Mouse (Mus musculus): Measurements from ENCODE around the gene Pef1. TPM values are rescaled to one million over a fixed set of nuclear protein-coding genes. Genes with fewer than 3 reads are reported as not detected.

The Pef1 gene
- polyA plus RNA-seq, 1 experiment from 2014 or later: 73.2 TPM

DNA sequence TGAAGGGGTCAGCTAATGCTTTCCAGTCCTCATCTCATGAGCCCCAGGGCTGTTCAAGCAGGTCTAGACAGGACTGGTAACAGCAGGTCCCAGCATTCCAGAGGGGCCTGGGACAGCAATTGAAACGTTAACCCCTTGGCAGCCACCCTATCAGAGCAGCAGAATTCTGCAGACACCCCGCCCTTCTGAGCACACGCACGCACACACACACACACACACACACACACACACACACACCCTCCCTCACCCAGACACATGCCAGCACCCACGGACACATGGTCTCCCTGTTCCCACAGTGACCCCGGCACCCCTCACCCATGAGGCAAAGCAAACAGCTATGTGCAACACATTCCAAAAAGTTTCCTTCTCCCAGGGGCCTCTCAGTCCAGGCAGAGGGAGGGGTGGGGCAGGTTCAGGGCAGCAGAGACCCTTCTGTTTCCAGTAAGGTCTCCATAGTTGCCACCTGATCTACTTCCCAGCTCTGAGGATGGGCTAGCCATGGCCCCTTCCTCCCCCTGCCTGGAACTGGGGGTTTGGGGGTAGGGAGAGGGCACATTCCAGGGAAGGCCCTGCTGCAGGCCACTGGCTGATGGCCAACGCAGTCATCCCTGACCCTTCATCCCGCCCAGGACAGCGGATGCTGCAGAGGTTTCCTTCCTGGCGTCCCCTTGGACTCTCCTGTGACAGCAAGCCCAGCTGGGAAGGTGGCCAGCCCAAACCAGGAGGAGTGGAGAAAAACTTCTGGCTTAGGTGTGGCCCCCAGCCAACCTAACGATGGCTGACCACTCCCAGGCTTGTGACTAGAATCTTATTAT lies 69.8 kb downstream of the Pef1 start:
- Histone ChIP-seq H3K36me3 (replicated peaks) (no peaks in the 10 kb centered on the region), H3K9me3 (no peaks in the 10 kb centered on the region), H3K27me3 (replicated peaks; ENCODE audit: low read depth, poor library complexity, severe bottlenecking) (peaks cover 67% of the 10 kb centered on the region), H3K4me1 (peaks cover 87% of the 10 kb centered on the region), H3K27ac (replicated peaks) (peak overlapping the region; percentile 78), H3K4me3 (0 out of 2 replicates have a peak overlapping the region, but pooled peaks have one; percentile 24)
- 48% methylated on average over 11 of the region's 11 CpGs for WGBS
- peak; percentile 68 for DNase-seq (ENCODE audit: low spot score)

GRCm38 (mm10) chr4:130173060-130173822 lies 70.9 kb downstream of the Pef1 start:
- Histone ChIP-seq H3K36me3 (replicated peaks) (no peaks in the 10 kb centered on the region), H3K4me1 (peaks cover 83% of the 10 kb centered on the region), H3K27ac (replicated peaks) (peak overlapping the region; percentile 78; the same call in 1 of the 2 replicates), H3K27me3 (replicated peaks; ENCODE audit: low read depth, poor library complexity, severe bottlenecking) (peaks cover 59% of the 10 kb centered on the region), H3K9me3 (no peaks in the 10 kb centered on the region), H3K4me3 (peak overlapping the region; percentile 48; the same call in 1 of the 2 replicates)
- no peak for DNase-seq (ENCODE audit: low spot score)
- 70% methylated on average over 11 of the region's 11 CpGs for WGBS

DNA sequence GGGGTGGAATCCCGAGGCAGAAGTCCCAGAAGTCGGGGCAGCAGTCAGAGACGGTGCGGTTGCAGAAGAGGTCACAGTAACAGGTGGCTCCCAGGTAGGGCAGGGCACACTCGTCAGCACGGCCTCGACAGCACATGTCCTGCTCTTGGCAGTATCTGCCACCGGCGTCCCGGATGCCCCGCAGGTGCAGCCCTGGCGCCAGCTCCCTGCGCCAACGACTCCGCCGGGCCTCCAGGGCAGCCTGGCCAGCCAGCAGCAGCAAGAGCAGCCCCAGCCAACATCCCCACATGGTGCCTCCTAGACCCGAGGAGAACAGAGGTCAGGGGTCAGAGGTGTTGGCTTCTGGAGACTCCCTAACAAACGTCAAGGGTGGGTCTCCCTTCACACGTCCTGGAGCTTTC lies 71.6 kb downstream of the Pef1 start:
- Histone ChIP-seq H3K4me1 (peaks cover 76% of the 10 kb centered on the region), H3K36me3 (replicated peaks) (no peaks in the 10 kb centered on the region), H3K9me3 (no peaks in the 10 kb centered on the region), H3K4me3 (peak overlapping the region; percentile 48), H3K27ac (replicated peaks) (peak overlapping the region; percentile 73), H3K27me3 (replicated peaks; ENCODE audit: low read depth, poor library complexity, severe bottlenecking) (peaks cover 56% of the 10 kb centered on the region)
- WGBS: 34% methylated on average over 19 of the region's 19 CpGs
- DNase-seq (ENCODE audit: low spot score): no peak

- peak overlapping the region; percentile 48 for H3K4me3 ChIP-seq
- peaks cover 71% of the 10 kb centered on the region for H3K4me1 ChIP-seq
- DNase-seq (ENCODE audit: low spot score): peak; percentile 68
- peak overlapping the region; percentile 73 for H3K27ac ChIP-seq (replicated peaks)
- no peaks in the 10 kb centered on the region for H3K9me3 ChIP-seq
- 3% methylated on average over 25 of the region's 25 CpGs for WGBS
- no peaks in the 10 kb centered on the region for H3K36me3 ChIP-seq (replicated peaks)
- peaks cover 58% of the 10 kb centered on the region for H3K27me3 ChIP-seq (replicated peaks; ENCODE audit: low read depth, poor library complexity, severe bottlenecking)
Measured at GRCm38 (mm10) chr4:130174335-130175031, 72.1 kb downstream of the Pef1 start.

DNA sequence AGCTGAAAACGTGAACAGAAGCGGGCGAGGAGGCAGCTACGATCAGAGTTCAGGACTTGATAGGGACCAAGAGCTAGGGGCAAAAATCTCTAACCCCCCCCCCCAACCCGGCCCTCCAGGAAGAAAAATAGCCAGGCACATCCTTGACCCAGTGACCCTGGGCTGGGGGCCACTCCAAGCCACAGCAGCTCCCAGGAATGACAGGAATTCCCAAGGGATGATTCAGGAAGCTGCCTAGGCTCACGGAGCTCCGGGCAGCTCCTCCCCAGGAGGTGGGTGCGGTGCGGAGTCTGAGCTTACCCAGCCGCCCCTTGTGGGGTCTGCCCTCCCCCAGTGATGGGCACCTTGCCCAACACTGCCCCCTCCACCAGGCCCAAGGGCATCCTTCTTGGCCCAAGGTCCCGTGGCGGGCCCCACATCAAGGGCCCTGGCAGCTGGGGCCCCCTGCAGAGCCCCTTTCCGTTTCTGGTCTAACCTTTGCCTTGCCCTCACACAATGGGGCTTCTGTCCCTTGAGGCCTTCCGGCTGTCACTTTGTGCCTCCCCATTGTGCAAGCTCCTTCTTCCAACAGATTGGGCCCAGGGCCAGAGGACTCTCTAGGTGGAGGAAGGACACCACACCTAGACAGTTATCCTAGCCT lies 72.8 kb downstream of the Pef1 start, which contains the start of gene Tinagl1:
Gene Tinagl1 (minus strand): TSS at position 51 of the 640 bp plus-strand sequence.
- WGBS: 2% methylated on average over 14 of the region's 14 CpGs

GRCm38 (mm10) chr4:130176156-130176720 lies 73.9 kb downstream of the Pef1 start:
- 71% methylated on average over 5 of the region's 5 CpGs for WGBS
- Histone ChIP-seq H3K27me3 (replicated peaks; ENCODE audit: low read depth, poor library complexity, severe bottlenecking) (peaks cover 63% of the 10 kb centered on the region), H3K4me3 (no peak overlapping the region), H3K4me1 (peaks cover 72% of the 10 kb centered on the region), H3K36me3 (replicated peaks) (no peaks in the 10 kb centered on the region), H3K9me3 (no peaks in the 10 kb centered on the region), H3K27ac (replicated peaks) (no peak overlapping the region; the same call in 1 of the 2 replicates)
- no peak for DNase-seq (ENCODE audit: low spot score)

More for the DNA sequence above, 72.8 kb downstream of the Pef1 start, which contains the start of gene Tinagl1:
- Histone ChIP-seq H3K4me3 (peak within 1 kb of the TSS; percentile 48), H3K27me3 (replicated peaks; ENCODE audit: low read depth, poor library complexity, severe bottlenecking) (peaks cover 63% of the 10 kb centered on the region), H3K9me3 (no peaks in the 10 kb centered on the region), H3K36me3 (replicated peaks) (no peaks in the 10 kb centered on the region), H3K4me1 (peaks cover 70% of the 10 kb centered on the region), H3K27ac (replicated peaks) (peak within 1 kb of the TSS; percentile 73)
- DNase-seq (ENCODE audit: low spot score): peak; percentile 34

DNA sequence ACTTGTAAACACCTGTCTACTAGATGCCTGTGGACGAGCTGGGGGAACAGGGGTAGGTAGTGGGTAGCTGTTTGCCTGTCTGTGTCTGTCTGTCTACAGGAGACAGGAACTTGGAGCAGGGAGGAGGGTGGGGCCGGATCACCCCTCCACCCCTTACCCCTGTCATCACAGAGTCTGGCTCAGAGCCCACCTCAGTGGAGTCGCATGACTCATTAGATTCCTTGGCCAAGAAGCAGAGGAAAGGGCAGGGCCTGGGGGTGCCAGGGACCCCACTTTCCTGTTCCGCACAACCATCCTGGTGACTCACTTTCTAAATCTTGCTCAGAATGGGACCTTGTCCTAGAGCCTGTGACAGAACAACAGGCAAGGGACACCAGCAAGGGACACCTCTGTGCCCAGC lies 74.7 kb downstream of the Pef1 start:
- DNase-seq (ENCODE audit: low spot score): no peak
- Histone ChIP-seq H3K27me3 (replicated peaks; ENCODE audit: low read depth, poor library complexity, severe bottlenecking) (peaks cover 62% of the 10 kb centered on the region), H3K4me1 (peaks cover 66% of the 10 kb centered on the region), H3K9me3 (no peaks in the 10 kb centered on the region), H3K27ac (replicated peaks) (no peak overlapping the region), H3K4me3 (no peak overlapping the region), H3K36me3 (replicated peaks) (no peaks in the 10 kb centered on the region)
- 78% methylated on average over 4 of the region's 4 CpGs for WGBS

- Histone ChIP-seq H3K27ac (replicated peaks) (peak overlapping the region; percentile 26; the same call in 1 of the 2 replicates), H3K27me3 (replicated peaks; ENCODE audit: low read depth, poor library complexity, severe bottlenecking) (peaks cover 58% of the 10 kb centered on the region), H3K4me3 (no peak overlapping the region), H3K9me3 (no peaks in the 10 kb centered on the region), H3K36me3 (replicated peaks) (no peaks in the 10 kb centered on the region), H3K4me1 (peaks cover 62% of the 10 kb centered on the region)
- no peak for DNase-seq (ENCODE audit: low spot score)
- WGBS: 57% methylated on average over 7 of the region's 7 CpGs
Measured at GRCm38 (mm10) chr4:130177536-130177935, 75.2 kb downstream of the Pef1 start.

Other genes starting within 250 kb of the Pef1 start
- not detected in 2 replicates for gene Spocd1, start 173.3 kb upstream of the Pef1 start, polyA plus RNA-seq (2016; fragmentation: Nextera tagmentation; extraction: Ambion mirVana)
- 1.1 and 1.2 TPM in 2 replicates for gene Adgrb2, start 117.7 kb upstream of the Pef1 start, polyA plus RNA-seq (2016; fragmentation: Nextera tagmentation; extraction: Ambion mirVana)
- gene Col16a1, start 54.7 kb upstream of the Pef1 start, polyA plus RNA-seq (2016; fragmentation: Nextera tagmentation; extraction: Ambion mirVana): 4.7 and 7.2 TPM in 2 replicates
- 0.21 and 0.41 TPM in 2 replicates for gene Hcrtr1, start 36.8 kb downstream of the Pef1 start, polyA plus RNA-seq (2016; fragmentation: Nextera tagmentation; extraction: Ambion mirVana)
- gene Tinagl1, start 72.6 kb downstream of the Pef1 start, polyA plus RNA-seq (2016; fragmentation: Nextera tagmentation; extraction: Ambion mirVana): 10.7 and 12.3 TPM in 2 replicates
- not detected in 2 replicates for gene Gm853, start 119.8 kb downstream of the Pef1 start, polyA plus RNA-seq (2016; fragmentation: Nextera tagmentation; extraction: Ambion mirVana)
- 43.6 and 60.0 TPM in 2 replicates for gene Serinc2, start 176.6 kb downstream of the Pef1 start, polyA plus RNA-seq (2016; fragmentation: Nextera tagmentation; extraction: Ambion mirVana)
- 15.6 and 16.2 TPM in 2 replicates for gene Fabp3, start 206.0 kb downstream of the Pef1 start, polyA plus RNA-seq (2016; fragmentation: Nextera tagmentation; extraction: Ambion mirVana)
- gene Gm10570, start 206.1 kb downstream of the Pef1 start, polyA plus RNA-seq (2016; fragmentation: Nextera tagmentation; extraction: Ambion mirVana): 0.77 TPM in 1 of 2 replicates, not detected in the other